Mouse (Mus musculus): Measurements from ENCODE around the gene Nop14.

DNA sequence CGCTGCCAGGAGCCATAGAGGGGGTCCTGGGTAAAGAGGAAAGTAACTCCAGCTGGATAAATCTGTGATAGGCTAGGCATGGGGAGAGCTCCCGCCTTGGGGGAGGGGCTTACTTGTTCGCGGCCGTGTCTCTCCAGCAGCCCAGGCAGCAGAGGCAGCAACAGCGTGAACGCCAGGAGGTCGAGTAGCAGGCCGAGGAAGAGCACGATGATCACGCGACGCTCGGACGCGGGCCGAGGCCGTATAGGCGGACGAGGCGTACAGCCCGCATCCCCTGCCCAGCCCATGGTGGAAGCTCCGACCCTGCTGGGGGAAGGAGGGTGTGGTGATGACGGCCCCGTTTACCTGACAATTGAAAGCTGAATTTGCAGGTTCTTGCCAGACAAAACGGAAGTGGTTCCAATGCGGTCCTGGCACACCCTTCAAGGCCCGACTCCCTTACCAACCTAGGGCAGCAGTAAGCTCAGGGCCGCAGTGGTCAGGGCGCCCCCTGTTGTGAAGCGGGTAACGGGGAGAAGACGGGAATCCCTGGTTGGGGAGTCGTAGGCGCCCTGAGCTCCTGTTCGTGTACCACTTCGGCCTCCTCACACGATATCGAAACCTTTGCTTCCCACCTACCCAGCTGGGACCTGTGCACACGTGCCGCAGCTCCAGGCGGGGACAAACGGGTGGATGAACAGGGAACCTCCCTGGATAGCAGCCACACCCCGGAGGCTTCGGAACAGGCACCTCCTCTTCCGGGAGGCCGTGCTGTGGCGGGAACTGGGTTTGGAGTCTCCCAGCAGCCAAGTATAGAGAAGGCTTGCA lies 23.3 kb downstream of the Nop14 start, which contains the start of gene Mfsd10:
- TF ChIP-seq CTCF (IDR thresholded peaks at IDR 0.05; ENCODE audit: low read depth) (peak; percentile 71), EP300 (IDR thresholded peaks at IDR 0.05; ENCODE audit: low read depth) (no peak)

All from liver, postnatal 0 days (tissue).